Mouse (Mus musculus) MEL-GATA-1-ER (cell line): Measurements from ENCODE around the gene Zfp384.

Source experiments
- DNase-seq: peaks from one replicate; pipeline ENCODE4 v3.0.0-alpha.2; 2012; ENCODE audit warnings: low read depth; ENCODE audit errors: extremely low read depth

The Zfp384 gene

DNA sequence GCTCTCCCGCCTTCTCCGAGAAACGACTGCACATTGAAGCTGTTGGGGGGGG lies at the start of gene Zfp384:
Gene Zfp384 (plus strand): TSS at position 17 of the 52 bp plus-strand sequence.
- DNase-seq, result no peak

DNA sequence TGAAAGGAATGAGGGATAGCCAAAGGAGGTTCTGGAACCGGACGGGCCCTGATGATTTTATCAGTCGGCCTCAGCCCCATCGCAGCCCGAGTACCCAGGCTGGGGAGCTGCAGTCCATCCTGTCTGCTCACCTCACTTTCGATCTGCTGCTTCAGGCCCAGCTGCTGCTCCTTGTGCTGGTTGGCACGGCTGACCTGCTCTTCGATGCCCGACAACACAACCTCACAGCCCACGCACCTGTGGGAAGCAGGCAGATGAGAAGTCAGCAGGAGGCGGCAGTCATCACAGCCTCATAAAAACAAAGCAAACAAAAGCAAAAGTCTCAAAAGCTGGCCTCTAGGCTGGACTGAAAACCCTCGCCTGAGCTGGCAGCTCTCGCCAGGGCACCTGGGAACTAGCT lies 49.0 kb upstream of the Zfp384 start:
- DNase-seq, result no peak

GRCm38 (mm10) chr6:124961021-124961420 lies 47.9 kb upstream of the Zfp384 start:
- no peak for DNase-seq

DNA sequence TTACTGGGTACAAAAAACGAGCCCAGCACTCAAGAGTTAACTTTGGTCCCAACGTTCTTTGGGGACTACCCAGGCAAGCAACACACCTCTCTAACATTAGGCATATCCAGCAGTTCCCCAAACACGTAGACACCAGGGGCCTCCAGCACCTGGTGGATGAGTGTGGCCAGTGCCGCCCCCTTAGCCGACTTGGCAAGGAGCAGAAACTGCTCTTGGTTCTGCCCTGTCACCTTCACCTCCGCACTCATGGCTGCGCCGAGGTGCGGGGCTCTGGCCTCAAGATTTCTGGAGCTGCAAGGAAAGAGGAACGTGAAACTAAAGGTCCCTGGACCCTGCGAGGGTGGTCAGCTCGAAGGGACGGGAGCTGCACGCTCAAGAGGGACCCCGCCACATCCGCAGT lies 44.3 kb upstream of the Zfp384 start:
- DNase-seq, result peak; percentile 12

GRCm38 (mm10) chr6:124965088-124965719 lies 43.7 kb upstream of the Zfp384 start, which contains the start of gene Cops7a:
Gene Cops7a (minus strand): TSS chr6:124965538.
- peak; percentile 85 for DNase-seq

- peak; percentile 16 for DNase-seq
Observed at GRCm38 (mm10) chr6:124965747-124966146, 43.2 kb upstream of the Zfp384 start.

DNA sequence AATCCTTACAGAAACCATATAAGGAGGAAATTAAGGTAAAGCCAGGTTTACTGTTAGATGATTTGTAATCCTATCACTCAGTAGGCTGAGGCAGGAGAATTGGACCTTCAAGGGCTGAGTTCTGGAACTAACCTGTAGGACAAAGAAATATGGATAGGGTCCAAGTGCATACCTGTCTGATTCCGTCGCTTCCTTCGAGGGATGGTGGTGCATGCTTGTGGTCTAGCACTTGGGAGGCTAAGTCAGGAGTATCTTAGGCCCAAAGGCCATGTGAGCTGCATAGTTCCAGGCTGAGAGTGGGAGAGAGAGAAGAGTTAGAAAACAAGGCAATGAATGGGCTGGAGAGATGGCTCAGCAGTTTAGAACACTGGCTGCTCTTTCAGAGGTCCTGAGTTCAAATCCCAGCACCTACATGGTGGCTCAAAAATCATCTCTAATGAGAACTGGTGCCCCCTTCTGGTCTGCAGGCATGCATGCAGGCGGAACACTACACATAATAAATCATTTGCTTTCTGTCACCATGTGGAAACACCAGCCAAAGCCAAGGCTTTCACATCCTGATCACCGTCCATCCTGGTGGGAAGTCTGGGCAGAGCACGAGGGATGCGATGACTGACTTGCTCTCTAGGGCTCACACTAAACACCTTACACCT lies 42.4 kb upstream of the Zfp384 start:
- DNase-seq, result peak; percentile 13

DNA sequence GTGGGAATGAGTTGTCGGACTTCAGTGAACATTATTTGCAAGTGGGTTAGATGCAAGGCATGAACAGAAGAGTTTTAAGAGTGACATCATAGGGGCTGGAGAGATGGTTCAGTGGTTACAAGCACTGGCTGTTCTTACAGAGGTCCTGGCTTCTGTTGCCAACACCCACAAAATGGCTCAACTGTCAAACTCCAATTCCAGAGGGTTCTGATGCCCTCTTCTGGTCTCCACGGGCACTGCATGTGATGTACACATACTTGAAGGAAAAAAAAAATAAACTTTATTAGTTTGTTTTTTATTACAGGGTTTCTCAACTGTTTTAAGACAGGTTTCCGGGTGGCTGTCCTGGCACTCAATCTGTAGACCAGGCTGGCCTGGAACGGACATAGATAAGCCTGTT lies 41.2 kb upstream of the Zfp384 start:
- peak; percentile 44 for DNase-seq

DNA sequence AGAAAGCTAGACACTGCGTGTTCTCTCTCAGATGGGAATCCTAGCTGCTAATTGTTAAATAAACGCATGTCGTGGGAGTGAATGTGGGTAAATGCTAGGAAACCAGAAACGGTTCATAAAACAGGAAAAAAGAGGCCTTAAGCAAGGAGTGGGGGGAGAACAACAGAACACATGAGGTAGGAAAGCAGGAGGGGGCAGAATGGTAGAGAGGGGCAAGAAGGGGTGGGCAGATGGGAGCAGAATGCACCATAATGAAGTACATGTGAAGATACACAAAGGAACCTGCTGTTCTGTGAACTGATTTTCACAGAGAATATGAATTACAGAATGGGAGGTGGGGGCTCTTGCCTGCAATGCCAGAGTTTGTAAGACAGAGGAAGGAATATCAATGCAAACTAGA lies 16.7 kb upstream of the Zfp384 start:
- no peak for DNase-seq

DNA sequence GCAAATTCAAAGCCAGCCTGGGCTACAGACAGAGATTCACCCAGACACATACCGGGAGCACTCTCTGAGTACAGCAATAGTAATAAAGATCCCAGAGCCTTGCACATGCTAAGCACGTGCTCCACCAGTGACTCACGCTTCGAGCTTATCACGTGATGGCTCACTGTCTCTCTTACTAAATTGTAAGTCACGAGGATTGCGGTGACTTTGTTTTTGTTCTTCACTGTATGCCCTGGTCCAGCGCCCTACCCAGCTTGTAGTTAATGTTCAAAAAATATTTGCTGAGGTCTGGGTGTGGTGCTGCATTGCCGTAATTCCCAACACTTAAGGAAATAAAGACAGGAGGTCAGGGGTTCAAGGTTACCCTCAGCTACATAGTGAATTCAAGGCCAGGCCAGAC lies 15.6 kb upstream of the Zfp384 start:
- DNase-seq, result no peak

DNA sequence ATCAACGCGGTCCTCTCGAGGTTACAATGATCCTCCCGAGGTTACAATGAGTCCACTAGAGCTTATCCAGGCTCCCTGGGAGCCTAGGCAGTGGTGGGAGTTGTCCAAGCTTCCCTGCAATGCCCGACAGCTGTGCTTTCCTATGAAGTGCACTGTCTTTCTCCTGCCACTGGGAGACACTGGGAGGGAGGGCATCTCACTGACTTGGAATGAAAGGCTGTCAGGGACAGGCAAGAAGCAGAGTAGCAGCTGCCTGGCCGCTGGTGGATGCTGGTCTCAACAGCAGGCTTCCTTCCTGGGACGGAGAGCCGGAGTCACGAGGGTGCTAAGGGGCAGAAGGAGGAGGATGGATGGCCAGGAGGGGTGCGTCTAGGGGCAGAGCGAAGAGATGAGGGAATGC lies 15.1 kb upstream of the Zfp384 start:
- DNase-seq, result no peak

DNA sequence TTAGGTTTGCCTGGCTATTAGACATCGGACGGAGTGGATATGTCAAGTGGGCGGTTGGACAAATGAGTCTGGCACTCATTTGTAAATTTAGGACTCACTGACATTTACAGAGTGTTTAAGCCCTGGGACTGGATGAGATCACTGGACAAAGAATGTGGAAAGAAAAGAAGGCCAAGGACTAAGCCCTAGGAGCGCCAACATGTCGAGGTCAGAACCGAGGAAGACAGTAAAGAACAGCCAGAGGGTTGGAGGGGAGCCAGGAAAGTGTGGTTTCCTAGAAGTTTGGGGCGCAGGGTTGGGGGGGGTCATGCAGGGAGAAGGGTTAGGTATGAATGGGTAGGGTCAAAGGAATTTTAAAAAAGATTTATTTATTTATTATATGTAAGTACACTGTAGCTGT lies 13.7 kb upstream of the Zfp384 start:
- no peak for DNase-seq

- no peak for DNase-seq
Observed at GRCm38 (mm10) chr6:124995831-124996403, 13.0 kb upstream of the Zfp384 start.

DNA sequence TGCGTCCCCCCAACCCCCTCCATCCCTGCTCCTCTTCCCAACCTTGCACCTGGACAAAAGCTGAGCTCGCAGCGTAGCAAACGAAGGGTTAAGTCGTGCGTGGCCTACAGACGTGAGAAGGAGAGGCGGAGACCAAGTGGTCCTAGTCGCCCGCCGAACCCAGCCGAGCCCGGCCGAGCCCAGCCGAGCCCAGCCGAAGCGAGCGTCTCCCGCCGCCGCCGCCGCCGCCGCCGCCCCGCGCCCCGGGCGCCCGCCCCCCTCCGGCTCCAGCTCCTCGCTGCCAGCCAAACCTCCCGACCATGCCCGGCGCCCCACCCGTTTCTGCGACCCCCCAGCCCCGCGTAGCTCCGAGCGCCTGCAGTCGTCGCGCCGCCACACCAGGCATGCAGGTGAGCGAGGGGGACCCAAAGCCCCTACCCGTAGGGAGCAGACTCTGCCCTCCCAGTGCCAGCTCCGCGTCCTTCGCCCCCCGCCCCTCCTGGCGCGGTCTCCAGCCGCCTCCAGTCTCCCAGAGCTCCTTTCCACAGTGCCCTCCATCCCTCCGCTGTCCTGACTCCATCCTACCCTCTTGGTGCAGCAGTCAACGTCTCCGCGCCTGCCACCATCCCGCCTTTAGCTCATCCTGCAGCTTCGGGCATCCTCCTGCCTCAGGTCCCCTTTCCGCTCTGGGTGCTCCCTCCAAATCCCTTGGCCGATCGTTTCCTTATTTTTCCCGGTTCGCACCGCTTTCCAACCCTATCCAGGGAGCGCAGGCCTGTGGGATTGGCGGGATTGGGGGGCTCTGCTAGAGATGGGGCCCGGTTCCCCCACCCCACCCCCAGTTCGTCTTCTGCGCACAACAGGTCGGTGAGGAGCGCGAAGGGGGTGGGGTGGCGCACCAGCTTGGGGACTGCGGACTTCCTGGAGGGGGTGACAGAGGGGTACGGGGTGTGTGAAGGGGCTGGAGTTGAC lies 12.1 kb upstream of the Zfp384 start, which contains the start of gene Pianp:
Gene Pianp (plus strand): TSS at position 144 of the 951 bp plus-strand sequence.
- no peak for DNase-seq

DNA sequence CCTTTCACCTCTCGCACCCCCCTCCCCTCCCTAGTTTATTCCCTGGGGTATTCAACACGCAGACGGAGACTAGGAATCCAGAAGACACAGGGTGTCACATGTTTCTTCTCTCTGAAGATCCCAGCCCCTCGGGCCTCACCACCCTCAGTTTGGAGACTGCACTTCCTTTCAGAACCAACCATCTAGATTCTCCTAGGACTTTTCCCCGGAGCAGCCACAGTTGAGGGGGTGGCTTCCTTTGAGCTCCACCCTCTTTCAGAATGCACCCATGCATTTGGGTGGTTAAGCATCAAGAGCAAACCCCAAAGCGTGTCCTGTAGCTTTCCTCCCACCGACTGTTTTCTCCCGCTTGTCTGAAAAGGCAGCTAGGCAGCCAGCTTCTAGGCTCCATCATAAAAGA lies 10.9 kb upstream of the Zfp384 start:
- no peak for DNase-seq

GRCm38 (mm10) chr6:124999091-124999490 lies 9.9 kb upstream of the Zfp384 start:
- DNase-seq, result no peak

GRCm38 (mm10) chr6:124999546-124999945 lies 9.4 kb upstream of the Zfp384 start:
- DNase-seq, result no peak

- DNase-seq, result no peak
Observed at GRCm38 (mm10) chr6:125003706-125004105, 5.2 kb upstream of the Zfp384 start.

DNA sequence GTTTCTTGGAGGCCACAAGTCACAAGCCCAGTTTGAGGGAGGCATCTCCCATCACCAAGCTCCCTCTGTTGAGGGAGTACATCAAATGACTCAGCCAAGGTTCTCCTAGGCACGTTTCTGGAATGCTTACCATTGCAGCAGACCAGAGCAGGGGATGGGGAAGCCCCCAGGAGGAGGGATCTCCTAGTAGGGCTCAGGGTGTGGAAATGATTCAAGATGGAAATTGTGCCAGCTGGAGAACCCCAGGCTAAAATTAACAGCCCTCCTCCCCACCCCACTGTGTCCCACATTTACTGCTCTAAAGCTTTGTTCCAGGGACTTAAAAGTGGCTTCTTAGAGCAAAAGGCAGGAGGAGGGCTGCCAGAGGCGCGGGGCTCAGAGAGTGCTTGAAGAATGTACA lies 3.9 kb upstream of the Zfp384 start:
- DNase-seq, result no peak

DNA sequence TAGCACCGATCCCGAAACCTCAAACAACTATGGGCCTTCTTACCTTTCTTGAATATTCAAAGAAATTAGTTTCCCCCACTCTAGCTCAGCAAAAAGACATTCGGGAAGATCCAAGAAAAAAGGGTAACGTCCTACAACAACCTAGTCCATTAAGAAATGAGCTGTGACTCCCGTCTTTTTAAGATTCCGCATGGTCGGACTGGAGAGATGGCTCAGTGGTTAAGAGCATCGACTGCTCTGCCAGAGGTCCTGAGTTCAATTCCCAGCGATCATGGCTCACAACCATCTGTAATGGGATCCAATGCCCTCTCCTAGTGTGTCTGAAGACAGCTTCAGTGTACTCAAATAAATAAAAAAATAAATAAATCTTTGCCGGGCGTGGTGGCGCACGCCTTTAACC lies 885 bp upstream of the Zfp384 start:
- peak; percentile 24 for DNase-seq

DNA sequence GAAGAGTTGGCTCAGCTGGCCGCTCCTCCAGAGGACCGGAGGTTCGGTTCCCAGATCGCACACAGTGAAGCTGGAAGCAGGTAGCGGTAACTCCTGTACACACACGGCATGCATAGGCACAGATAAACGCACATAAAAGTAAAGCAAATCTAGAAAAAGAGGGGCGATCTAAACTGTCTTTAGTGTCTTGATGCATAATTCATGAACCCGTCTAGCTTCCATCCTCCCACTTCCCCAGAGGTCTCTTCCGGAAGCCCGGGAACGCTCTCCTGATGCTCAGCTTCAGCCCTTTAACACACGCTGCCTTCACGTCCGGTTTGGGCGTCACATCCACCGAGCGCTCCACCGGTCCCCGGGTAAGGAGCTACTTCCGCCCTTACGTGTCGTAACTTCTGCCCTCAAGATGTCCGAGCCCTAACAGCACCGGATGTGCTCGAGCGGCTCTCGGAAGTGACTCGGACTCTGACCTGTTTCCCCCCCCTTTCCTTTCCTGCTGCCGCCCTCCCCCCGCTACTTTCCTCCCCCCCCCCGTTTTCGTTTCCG lies 288 bp upstream of the Zfp384 start:
- peak; percentile 98 for DNase-seq
